Mouse (Mus musculus) liver, embryonic 14.5 days (tissue): ENCODE measurements around the gene Cd4. TPM values are rescaled to one million over a fixed set of nuclear protein-coding genes. Genes with fewer than 3 reads are reported as not detected.
"Not testable (repeated sequence)": the region's sequence is repeated elsewhere in the genome, so short reads cannot be mapped to it uniquely, and the experiment has no call there.

Experiments
- ATAC-seq: fragments of 200-750 bp; cut with Nextera tagmentation; 2 replicates; pipeline ENCODE4 v1.8.0; 2017; ENCODE audit warnings: moderate number of reproducible peaks, mild to moderate bottlenecking, moderate library complexity; ENCODE audit not compliant: insufficient read depth
- DNase-seq, 3 experiments: peaks; one replicate each; pipeline ENCODE4 v3.0.0-alpha.2; 2012 to 2013; ENCODE audit warnings: low read depth in 3 of 3, low spot score in 3 of 3
- H3K27ac ChIP-seq: fragments of 300-500 bp; sonication (generic); 2 replicates; pipeline ENCODE4 v1.5.1; 2014; ENCODE audit warnings: moderate library complexity, mild to moderate bottlenecking, control low read depth, inconsistent platforms
- H3K27me3 ChIP-seq: fragments of 300-500 bp; sonication (generic); 2 replicates; pipeline ENCODE4 v1.6.1; 2014; ENCODE audit warnings: mild to moderate bottlenecking, low read length, moderate library complexity; ENCODE audit not compliant: control insufficient read depth, insufficient read depth
- H3K36me3 ChIP-seq: fragments of 300-500 bp; sonication (generic); replicated peaks from 2 replicates; pipeline ENCODE4 v1.6.1; 2014; ENCODE audit warnings: low read depth; ENCODE audit not compliant: control insufficient read depth, insufficient read depth
- H3K4me1 ChIP-seq, 2 experiments: fragments of 200-500 bp in 1 of 2; fragments of 300-500 bp in 1 of 2; sonication (generic) in 1 of 2; replicated peaks; 2 replicates each; pipeline ENCODE4 v1.6.1; 2012 to 2014; ENCODE audit warnings: antibody characterized with exemption in 1 of 2, inconsistent platforms in 1 of 2, low read length in 1 of 2; ENCODE audit not compliant: control insufficient read depth in 2 of 2, insufficient read depth in 2 of 2
- H3K4me2 ChIP-seq: fragments of 300-500 bp; sonication (generic); 2 replicates; pipeline ENCODE4 v1.6.1; 2014; ENCODE audit warnings: low read depth, mild to moderate bottlenecking, control low read depth, moderate library complexity
- H3K4me3 ChIP-seq, 2 experiments: fragments of 200-500 bp in 1 of 2; fragments of 300-500 bp in 1 of 2; sonication (generic) in 1 of 2; 2 replicates each; pipeline ENCODE4 v1.5.1; 2012 to 2014; ENCODE audit warnings: low read depth in 2 of 2, low read length in 2 of 2, mild to moderate bottlenecking in 2 of 2, control low read depth in 1 of 2, inconsistent platforms in 1 of 2, moderate library complexity in 1 of 2; ENCODE audit not compliant: insufficient read depth in 1 of 2
- H3K9ac ChIP-seq: fragments of 300-500 bp; sonication (generic); replicated peaks from 2 replicates; pipeline ENCODE4 v1.6.1; 2014; ENCODE audit warnings: mild to moderate bottlenecking, control low read depth, moderate library complexity
- H3K9me3 ChIP-seq: fragments of 300-500 bp; sonication (generic); 2 replicates; pipeline ENCODE4 v1.6.1; 2016; ENCODE audit warnings: low read length, mixed read lengths; ENCODE audit not compliant: control insufficient read depth
- CTCF ChIP-seq: IDR thresholded peaks from 2 replicates; pipeline ENCODE4 v1.5.1; 2016; ENCODE audit warnings: antibody characterized with exemption, low read depth, control low read depth
- EP300 ChIP-seq: IDR thresholded peaks from 2 replicates; pipeline ENCODE4 v1.6.1; 2016; ENCODE audit warnings: antibody characterized with exemption, low read depth
- WGBS: fragments of 180-500 bp; shearing (Covaris S2); extraction: QIAGEN DNeasy Blood & Tissue Kit; methylation state at CpG from one replicate; pipeline ENCODE4 v1.1.7; 2014; ENCODE audit not compliant: insufficient replicate concordance; 5-methylcytosine and 5-hydroxymethylcytosine counted together
- polyA plus RNA-seq, 2 experiments: library from polyadenylated mRNA; depleted of rRNA in 1 of 2; stranded (reverse) in 1 of 2; unstranded in 1 of 2; fragments of >200 nt; fragmentation: Nextera tagmentation in 1 of 2; extraction: Ambion mirVana in 1 of 2; gene quantifications; 2 replicates each; pipeline versions ENCODE4 v1.2.1 to v1.2.3; 2012 to 2014

Cd4 gene
- polyA plus RNA-seq, 2 experiments, result 0.03 to 0.07 TPM

DNA sequence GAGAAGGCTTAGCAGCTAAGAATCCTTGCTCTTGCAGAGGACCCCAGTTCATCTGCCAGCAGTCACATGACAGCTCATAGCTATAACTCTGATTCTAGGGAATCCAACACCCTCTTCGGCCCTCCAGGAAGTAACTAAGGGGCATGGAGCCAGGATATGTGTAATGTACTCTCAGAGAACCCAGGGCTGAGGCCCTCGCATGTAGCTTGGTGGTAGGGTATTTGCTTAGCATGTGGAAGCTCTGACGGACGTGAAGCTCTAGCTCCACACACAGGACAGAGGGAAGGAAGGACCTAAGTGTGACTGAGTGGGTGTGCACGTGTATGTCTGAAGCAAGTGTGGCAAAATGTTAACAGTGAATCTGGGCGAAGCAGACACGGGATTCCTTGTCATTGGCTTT lies 51.6 kb downstream of the Cd4 start:
- no peaks in the 10 kb centered on the region for H3K9me3 ChIP-seq
- H3K36me3 ChIP-seq, result peaks cover 34% of the 10 kb centered on the region
- ATAC-seq (no peak), DNase-seq (no peak)
- H3K4me1 ChIP-seq, result peaks cover 0 to 1% of the 10 kb centered on the region in 2 experiments; a peak in 1 of 4 replicates
- H3K27ac ChIP-seq, result no peak overlapping the region
- H3K4me2 ChIP-seq, result no peak overlapping the region
- no peak overlapping the region for H3K4me3 ChIP-seq
- WGBS, result 74% methylated on average over 7 of the region's 7 CpGs
- TF ChIP-seq EP300, result no peak
- H3K27me3 ChIP-seq, result no peaks in the 10 kb centered on the region
- H3K9ac ChIP-seq, result no peak overlapping the region

GRCm38 (mm10) chr6:124835531-124835930 lies 52.5 kb downstream of the Cd4 start:
- DNase-seq (no peak), ATAC-seq (no peak)
- Histone ChIP-seq H3K4me1 (peaks cover 2 to 4% of the 10 kb centered on the region in 2 experiments; a peak in 3 of 4 replicates), H3K4me3 (no peak overlapping the region), H3K27ac (no peak overlapping the region), H3K36me3 (peaks cover 37% of the 10 kb centered on the region), H3K9ac (no peak overlapping the region), H3K9me3 (no peaks in the 10 kb centered on the region), H3K4me2 (no peak overlapping the region), H3K27me3 (no peaks in the 10 kb centered on the region)
- TF ChIP-seq CTCF, result no peak
- TF ChIP-seq EP300, result no peak
- WGBS, result 90% methylated on average over 10 of the region's 10 CpGs

- 72% methylated on average over 6 of the region's 6 CpGs for WGBS
- no peak for DNase-seq
- no peaks in the 10 kb centered on the region for H3K27me3 ChIP-seq
- no peaks in the 10 kb centered on the region for H3K9me3 ChIP-seq
- H3K27ac ChIP-seq, result no peak overlapping the region
- no peak overlapping the region for H3K9ac ChIP-seq
- H3K4me1 ChIP-seq, result peaks cover 2 to 4% of the 10 kb centered on the region in 2 experiments; a peak in 3 of 4 replicates
- H3K4me2 ChIP-seq, result no peak overlapping the region
- H3K36me3 ChIP-seq, result peaks cover 37% of the 10 kb centered on the region
- no peak overlapping the region for H3K4me3 ChIP-seq
- no peak for TF ChIP-seq CTCF
- no peak for TF ChIP-seq EP300
- no peak for ATAC-seq
These were observed 53.4 kb downstream of the Cd4 start for GRCm38 (mm10) chr6:124834512-124835081.

DNA sequence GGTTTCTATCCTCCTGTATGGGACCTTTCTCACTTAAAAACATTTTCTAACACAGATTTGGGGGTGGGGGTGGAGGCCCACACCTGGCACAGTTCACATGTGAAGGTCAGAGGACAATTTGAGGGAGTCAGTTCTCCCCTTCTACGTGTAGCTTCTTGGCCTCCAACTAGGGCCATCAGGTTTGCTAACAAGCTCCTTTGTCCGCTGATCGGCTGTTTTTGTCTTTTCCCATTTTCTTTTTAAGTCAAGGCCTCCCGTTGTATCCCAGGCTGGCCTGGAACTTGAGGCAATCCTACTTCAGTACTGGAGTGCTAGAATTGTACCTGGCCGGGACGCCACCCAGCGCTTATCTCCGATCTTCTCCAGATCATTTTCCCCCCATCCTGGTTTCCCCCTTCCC lies 56.4 kb downstream of the Cd4 start:
- TF ChIP-seq CTCF (no peak), EP300 (no peak)
- WGBS, result 89% methylated on average over 8 of the region's 8 CpGs
- H3K9me3 ChIP-seq, result no peaks in the 10 kb centered on the region
- H3K27me3 ChIP-seq, result no peaks in the 10 kb centered on the region
- H3K9ac ChIP-seq, result no peak overlapping the region; the same call in 1 of the 2 replicates
- H3K4me2 ChIP-seq, result peak overlapping the region; percentile 82
- DNase-seq, result no peak
- peak overlapping the region in 1 of 2 experiments; percentile 81; a peak in 2 of 4 replicates for H3K4me3 ChIP-seq
- ATAC-seq, result no peak
- H3K4me1 ChIP-seq, result peaks cover 6 to 9% of the 10 kb centered on the region in 2 experiments; a peak in 3 of 4 replicates
- H3K27ac ChIP-seq, result no peak overlapping the region
- peaks cover 37% of the 10 kb centered on the region for H3K36me3 ChIP-seq

DNA sequence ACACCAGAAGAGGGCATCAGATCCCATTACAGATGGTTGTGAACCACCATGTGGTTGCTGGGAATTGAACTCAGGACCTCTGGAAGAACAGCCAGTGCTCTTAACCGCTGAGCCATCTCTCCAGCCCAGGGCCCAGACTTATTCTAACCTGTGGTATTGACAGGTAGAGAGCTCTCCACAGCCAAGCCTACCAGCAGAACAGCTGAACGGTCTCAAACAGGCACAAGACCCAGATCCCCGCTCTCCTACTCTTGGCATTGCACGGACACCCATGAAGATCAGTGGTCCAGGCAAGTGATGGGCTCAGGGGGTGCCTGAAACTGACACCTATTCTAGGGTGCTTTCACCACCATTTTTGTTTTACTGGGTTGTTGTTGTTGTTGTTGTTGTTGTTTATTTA lies 56.8 kb downstream of the Cd4 start:
- not testable (repeated sequence) for H3K27me3 ChIP-seq, H3K9me3 ChIP-seq, DNase-seq, ATAC-seq, H3K27ac ChIP-seq, H3K4me1 ChIP-seq
- Histone ChIP-seq H3K9ac (peak overlapping the region; percentile 93), H3K36me3 (peaks cover 37% of the 10 kb centered on the region), H3K4me2 (peak overlapping the region; percentile 82), H3K4me3 (peak overlapping the region; percentile 53 to 81)
- WGBS, result 87% methylated on average over 4 of the region's 4 CpGs
